Comparison of ENCODE assay signal across 1 mouse cellular context in the genomic region with DNA sequence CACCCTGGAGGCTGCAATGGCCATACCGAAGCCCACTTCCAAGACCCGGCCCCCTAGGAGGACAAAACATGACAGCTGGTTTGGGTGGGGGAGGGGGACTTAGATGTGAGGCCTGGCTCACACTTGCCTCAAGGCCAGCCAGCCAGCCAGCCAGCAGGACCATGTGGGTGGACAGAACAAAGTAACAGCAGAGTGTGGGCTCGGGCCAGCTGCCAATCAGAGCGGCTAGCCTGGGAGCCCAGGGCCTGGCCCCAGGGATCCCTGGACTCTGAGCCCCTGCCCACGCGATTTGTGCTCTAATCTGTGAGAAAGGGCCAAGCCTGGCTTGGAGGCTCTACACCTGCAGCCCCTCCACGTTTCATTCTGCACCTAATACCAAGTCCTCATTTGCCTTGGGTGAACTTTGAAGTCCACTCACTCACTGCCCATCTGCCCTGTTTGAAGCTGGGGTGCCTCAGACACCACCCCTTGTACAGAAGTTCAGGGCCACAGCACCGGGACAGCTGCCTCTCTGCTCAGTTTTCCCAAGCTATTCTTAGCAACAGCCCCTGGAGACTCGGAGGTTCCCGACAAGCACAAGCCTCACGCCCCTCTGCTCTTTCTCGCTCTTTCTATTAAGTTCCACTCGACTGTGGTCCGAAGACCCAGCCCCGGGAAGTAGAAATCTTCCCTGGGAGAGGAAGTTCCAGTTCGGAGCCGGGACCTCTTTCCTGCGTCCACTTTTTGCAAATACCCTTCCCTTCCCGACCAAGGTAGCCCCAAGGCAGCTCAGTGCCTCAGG.
TF ChIP-seq lines count a peak whose summit lies in the region.

No protein-coding gene starts in this region.

TF ChIP-seq in CH12.LX, 34 proteins besides CTCF, POLR2A, EP300 and RAD21:
- TF ChIP-seq SIN3A (IDR thresholded peaks at IDR 0.05; ENCODE audit: low read length) (0 out of 2 replicates have a peak, but pooled peaks have one; percentile 3), MAFK (IDR thresholded peaks at IDR 0.05; ENCODE audit: insufficient replicate concordance, low read length) (no peak), UBTF (IDR thresholded peaks at IDR 0.05; ENCODE audit: low read depth, low read length) (no peak)
TF ChIP-seq in CH12.LX: peak in this region for 1.
